Mouse (Mus musculus) forebrain, embryonic 16.5 days (tissue): ENCODE measurements around the gene Gtpbp3. TPM values are rescaled to one million over a fixed set of nuclear protein-coding genes. Genes with fewer than 3 reads are reported as not detected.
A peak's percentile ranks its signal among the peaks of the same experiment; 100 is the strongest.
"Not testable (repeated sequence)": the region's sequence is repeated elsewhere in the genome, so short reads cannot be mapped to it uniquely, and the experiment has no call there.

Source experiments
- ATAC-seq: fragments of 200-750 bp; cut with Nextera tagmentation; 2 replicates; pipeline ENCODE4 v1.8.0; 2017; ENCODE audit warnings: mild to moderate bottlenecking, moderate library complexity
- H3K27ac ChIP-seq: fragments of 300-500 bp; sonication (generic); 2 replicates; pipeline ENCODE4 v1.5.1; 2014; ENCODE audit warnings: low read length, control low read depth
- H3K27me3 ChIP-seq: fragments of 300-500 bp; sonication (generic); replicated peaks from 2 replicates; pipeline ENCODE4 v1.6.1; 2014; ENCODE audit warnings: low read length; ENCODE audit not compliant: control insufficient read depth, insufficient read depth
- H3K36me3 ChIP-seq: fragments of 300-500 bp; sonication (generic); 2 replicates; pipeline ENCODE4 v1.6.1; 2014; ENCODE audit not compliant: control insufficient read depth, insufficient read depth
- H3K4me1 ChIP-seq: fragments of 300-500 bp; sonication (generic); replicated peaks from 2 replicates; pipeline ENCODE4 v1.6.1; 2014; ENCODE audit warnings: low read length; ENCODE audit not compliant: control insufficient read depth, insufficient read depth
- H3K4me2 ChIP-seq: fragments of 300-500 bp; sonication (generic); 2 replicates; pipeline ENCODE4 v1.6.1; 2014; ENCODE audit warnings: mild to moderate bottlenecking, low read length, control low read depth
- H3K4me3 ChIP-seq: fragments of 300-500 bp; sonication (generic); replicated peaks from 2 replicates; pipeline ENCODE4 v1.5.1; 2014; ENCODE audit warnings: mild to moderate bottlenecking, low read length, control low read depth
- H3K9ac ChIP-seq: fragments of 300-500 bp; sonication (generic); replicated peaks from 2 replicates; pipeline ENCODE4 v1.6.1; 2014; ENCODE audit warnings: low read depth, low read length, control low read depth
- H3K9me3 ChIP-seq: fragments of 300-500 bp; sonication (generic); 2 replicates; pipeline ENCODE4 v1.6.1; 2016; ENCODE audit warnings: low read length; ENCODE audit not compliant: control insufficient read depth
- WGBS: fragments of 180-500 bp; shearing (Covaris S2); extraction: QIAGEN DNeasy Blood & Tissue Kit; methylation state at CpG from one replicate; pipeline ENCODE4 v1.1.7; 2014; 5-methylcytosine and 5-hydroxymethylcytosine counted together
- polyA plus RNA-seq: library from polyadenylated mRNA; unstranded; fragments of >200 nt; fragmentation: Nextera tagmentation; extraction: Ambion mirVana; gene quantifications from 2 replicates; pipeline ENCODE4 v1.2.1, GENCODE M21; 2015

The Gtpbp3 gene
- polyA plus RNA-seq, 1 experiment from 2014 or later: 12.1 TPM

DNA sequence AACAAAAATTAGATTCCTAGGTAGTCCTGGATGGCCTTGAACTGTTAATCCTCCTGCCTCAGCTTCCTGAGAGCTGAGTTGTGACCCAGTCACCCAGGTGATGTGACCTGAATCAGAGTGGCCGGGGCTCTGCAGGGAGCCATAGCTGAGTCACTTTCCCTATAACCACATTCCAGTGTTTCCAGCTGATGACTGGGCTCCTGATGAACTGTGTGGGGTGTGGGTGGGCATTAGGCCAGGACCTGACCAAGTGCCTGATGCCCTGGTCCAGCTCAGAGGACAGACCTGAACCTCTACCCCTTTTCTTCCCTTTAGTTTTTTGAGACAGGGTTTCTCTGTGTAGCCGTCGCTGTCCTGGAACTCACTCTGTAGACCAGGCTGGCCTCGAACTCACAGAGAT lies 17.4 kb downstream of the Gtpbp3 start:
- no peaks in the 10 kb centered on the region for H3K9me3 ChIP-seq
- peaks cover 39% of the 10 kb centered on the region for H3K27me3 ChIP-seq
- no peak for ATAC-seq

DNA sequence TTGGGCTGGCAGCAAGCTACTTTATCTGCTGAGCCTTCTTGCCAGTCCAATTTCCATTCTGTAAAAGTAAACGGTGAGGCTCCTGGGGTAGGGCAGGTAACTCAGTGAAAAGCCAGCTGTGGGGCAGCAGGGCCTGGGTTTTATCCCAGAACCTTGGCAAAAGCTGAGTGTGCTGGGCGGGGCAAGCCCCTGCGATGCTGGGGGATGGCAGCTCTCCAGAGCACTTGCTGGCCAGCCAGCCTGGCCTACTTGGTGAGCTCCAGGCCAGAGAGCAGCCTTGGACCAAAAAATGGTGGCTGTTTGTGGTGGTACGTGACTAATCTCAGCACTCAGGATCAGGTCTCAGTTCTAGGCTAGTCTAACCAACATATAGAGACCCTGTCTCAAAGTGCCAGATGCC lies 18.1 kb downstream of the Gtpbp3 start:
- no peak for ATAC-seq
- H3K36me3 ChIP-seq: no peaks in the 10 kb centered on the region
- no peak overlapping the region for H3K27ac ChIP-seq
- H3K9me3 ChIP-seq: no peaks in the 10 kb centered on the region
- WGBS: 82% methylated on average over 4 of the region's 4 CpGs
- H3K27me3 ChIP-seq: peaks cover 43% of the 10 kb centered on the region
- no peak overlapping the region for H3K4me3 ChIP-seq
- no peak overlapping the region for H3K9ac ChIP-seq
- H3K4me1 ChIP-seq: peaks cover 6% of the 10 kb centered on the region; the same call in 1 of the 2 replicates
- no peak overlapping the region for H3K4me2 ChIP-seq

More for the DNA sequence above, 17.4 kb downstream of the Gtpbp3 start:
- H3K4me1 ChIP-seq: peaks cover 6% of the 10 kb centered on the region; the same call in 1 of the 2 replicates
- no peak overlapping the region for H3K4me3 ChIP-seq
- WGBS: 93% methylated on average over 4 of the region's 4 CpGs
- H3K4me2 ChIP-seq: no peak overlapping the region
- H3K36me3 ChIP-seq: no peaks in the 10 kb centered on the region
- no peak overlapping the region for H3K27ac ChIP-seq
- H3K9ac ChIP-seq: no peak overlapping the region

GRCm38 (mm10) chr8:71507589-71508104 lies 19.7 kb downstream of the Gtpbp3 start:
- Histone ChIP-seq H3K27ac (no peak overlapping the region), H3K9me3 (no peaks in the 10 kb centered on the region), H3K4me3 (peak overlapping the region; percentile 47), H3K4me1 (peaks cover 6% of the 10 kb centered on the region; the same call in 1 of the 2 replicates), H3K27me3 (peaks cover 43% of the 10 kb centered on the region), H3K9ac (peak overlapping the region; percentile 55), H3K36me3 (no peaks in the 10 kb centered on the region), H3K4me2 (peak overlapping the region; percentile 73)
- WGBS: under 1% methylated on average over 57 of the region's 61 CpGs
- ATAC-seq: peak; percentile 92

DNA sequence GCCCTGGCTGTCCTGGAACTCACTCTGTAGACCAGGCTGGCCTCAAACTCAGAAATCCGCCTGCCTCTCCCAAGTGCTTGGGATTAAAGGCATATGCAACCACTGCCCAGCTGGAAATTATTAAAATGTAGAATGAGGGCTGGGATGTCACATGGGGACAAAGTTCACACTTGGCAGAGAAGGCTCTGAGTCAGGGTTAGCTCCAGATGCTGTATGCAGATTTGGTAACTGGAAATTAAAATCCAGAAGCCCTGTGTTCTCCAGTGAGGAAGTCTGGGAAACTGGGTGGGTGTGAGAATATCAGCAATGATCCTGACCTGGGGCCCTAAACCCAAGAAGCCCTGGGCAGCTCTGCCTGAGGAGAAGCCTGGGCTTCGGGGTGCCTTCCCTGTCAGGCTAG lies 21.4 kb downstream of the Gtpbp3 start:
- Histone ChIP-seq H3K9ac (no peak overlapping the region), H3K27ac (no peak overlapping the region), H3K27me3 (peaks cover 43% of the 10 kb centered on the region), H3K9me3 (no peaks in the 10 kb centered on the region), H3K36me3 (no peaks in the 10 kb centered on the region), H3K4me1 (peaks cover 6% of the 10 kb centered on the region; the same call in 1 of the 2 replicates), H3K4me3 (no peak overlapping the region), H3K4me2 (no peak overlapping the region)
- 72% methylated on average over 2 of the region's 2 CpGs for WGBS
- no peak for ATAC-seq

- Histone ChIP-seq H3K4me3 (no peak within 1 kb of the TSS), H3K27me3 (peaks cover 34% of the 10 kb centered on the region), H3K9ac (no peak within 1 kb of the TSS), H3K4me2 (no peak within 1 kb of the TSS), H3K36me3 (no peaks in the 10 kb centered on the region), H3K9me3 (no peaks in the 10 kb centered on the region), H3K4me1 (peaks cover 6% of the 10 kb centered on the region; the same call in 1 of the 2 replicates), H3K27ac (no peak within 1 kb of the TSS)
- no peak for ATAC-seq
- 72% methylated on average over 14 of the region's 14 CpGs for WGBS
Observed at GRCm38 (mm10) chr8:71511644-71512043, 23.7 kb downstream of the Gtpbp3 start, which contains the start of gene Plvap. Plvap (minus strand) TSS chr8:71511752.

DNA sequence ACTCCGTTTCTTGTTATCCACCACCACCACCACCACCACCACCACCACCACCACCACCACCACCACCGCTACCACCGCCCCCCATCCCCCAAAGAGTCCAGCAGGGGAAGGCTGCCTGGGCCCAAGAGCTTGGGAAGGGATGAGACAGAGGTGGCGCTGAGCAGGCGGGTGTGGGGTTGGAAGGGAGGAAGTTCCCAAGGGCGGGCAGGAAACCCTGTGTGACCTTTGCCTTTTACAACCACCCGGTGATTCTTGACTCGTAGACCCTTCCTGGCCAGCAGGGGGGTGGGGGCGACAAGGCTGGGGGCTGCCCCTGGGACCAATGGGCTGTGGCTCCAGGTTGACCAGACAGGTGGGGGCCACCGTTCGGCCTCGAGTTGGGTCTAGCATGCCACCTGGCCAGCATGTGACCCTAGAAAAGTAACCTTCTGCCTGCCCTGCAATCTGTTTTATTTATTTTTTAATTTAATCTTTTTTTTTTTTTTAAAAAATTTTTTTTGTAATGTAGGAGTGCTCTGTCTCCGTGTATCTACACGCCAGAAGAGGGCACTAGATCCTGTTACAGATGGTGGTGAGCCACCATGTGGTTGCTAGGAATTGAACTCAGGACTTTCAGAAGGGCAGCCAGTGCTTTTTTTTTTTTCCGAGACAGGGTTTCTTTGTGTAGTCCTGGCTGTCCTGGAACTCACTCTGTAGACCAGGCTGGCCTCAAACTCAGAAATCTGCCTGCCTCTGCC lies 25.3 kb downstream of the Gtpbp3 start:
- WGBS: 77% methylated on average over 15 of the region's 15 CpGs
- Histone ChIP-seq H3K27ac (no peak overlapping the region), H3K36me3 (no peaks in the 10 kb centered on the region), H3K4me2 (no peak overlapping the region), H3K9me3 (no peaks in the 10 kb centered on the region), H3K27me3 (peaks cover 20% of the 10 kb centered on the region), H3K4me1 (no peaks in the 10 kb centered on the region; the same call in 1 of the 2 replicates), H3K9ac (no peak overlapping the region), H3K4me3 (no peak overlapping the region)
- no peak for ATAC-seq

GRCm38 (mm10) chr8:71515043-71515442 lies 27.1 kb downstream of the Gtpbp3 start:
- H3K4me2 ChIP-seq: no peak overlapping the region
- H3K4me3 ChIP-seq: no peak overlapping the region
- H3K4me1 ChIP-seq: no peaks in the 10 kb centered on the region
- no peaks in the 10 kb centered on the region for H3K36me3 ChIP-seq
- WGBS: 79% methylated on average over 5 of the region's 5 CpGs
- no peaks in the 10 kb centered on the region for H3K9me3 ChIP-seq
- 0 out of 2 replicates have a peak, but pooled peaks cover 6% of the 10 kb centered on the region for H3K27me3 ChIP-seq
- H3K9ac ChIP-seq: no peak overlapping the region
- ATAC-seq: no peak
- H3K27ac ChIP-seq: no peak overlapping the region

- no peak overlapping the region for H3K9ac ChIP-seq
- H3K4me3 ChIP-seq: no peak overlapping the region
- H3K4me2 ChIP-seq: no peak overlapping the region
- no peaks in the 10 kb centered on the region for H3K9me3 ChIP-seq
- 38% methylated on average over 6 of the region's 6 CpGs for WGBS
- no peak overlapping the region for H3K27ac ChIP-seq
- peaks cover 3% of the 10 kb centered on the region; the same call in 1 of the 2 replicates for H3K4me1 ChIP-seq
- H3K36me3 ChIP-seq: no peaks in the 10 kb centered on the region
- no peak for ATAC-seq
- H3K27me3 ChIP-seq: 0 out of 2 replicates have a peak, but pooled peaks cover 4% of the 10 kb centered on the region
Observed at GRCm38 (mm10) chr8:71516786-71517185, 28.9 kb downstream of the Gtpbp3 start.

DNA sequence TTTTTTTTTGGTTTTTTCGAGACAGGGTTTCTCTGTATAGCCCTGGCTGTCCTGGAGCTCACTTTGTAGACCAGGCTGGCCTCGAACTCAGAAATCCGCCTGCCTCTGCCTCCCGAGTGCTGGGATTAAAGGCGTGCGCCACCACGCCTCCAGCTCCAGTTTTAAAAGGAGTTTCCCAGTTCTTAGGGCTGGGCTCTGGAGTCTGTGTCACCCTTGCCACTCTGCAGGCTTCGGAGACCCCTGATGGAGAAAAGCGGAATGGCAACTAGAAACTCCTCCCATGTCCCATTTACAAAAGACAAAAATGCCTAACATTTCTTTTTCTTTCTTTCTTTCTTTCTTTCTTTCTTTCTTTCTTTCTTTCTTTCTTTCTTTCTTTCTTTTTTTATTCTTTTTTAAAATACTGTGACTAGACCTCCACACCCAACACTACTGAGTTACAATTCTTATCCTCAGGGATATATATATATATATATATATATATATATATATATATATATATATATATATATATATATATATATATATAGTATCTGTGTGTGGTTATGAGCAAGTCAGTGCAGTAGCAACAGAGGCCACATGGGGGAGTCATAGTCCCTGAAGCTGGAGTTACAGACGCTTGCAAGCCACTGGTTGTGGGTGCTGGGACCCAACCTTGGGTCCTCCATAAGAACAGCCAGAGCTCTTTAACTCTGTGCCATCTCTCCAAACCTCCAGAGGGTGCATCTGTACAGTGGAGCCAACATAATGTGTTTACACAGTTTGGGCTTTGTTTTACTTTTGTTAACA lies 31.3 kb downstream of the Gtpbp3 start:
- H3K4me2 ChIP-seq, H3K36me3 ChIP-seq, H3K27ac ChIP-seq, H3K9ac ChIP-seq, H3K27me3 ChIP-seq, H3K4me3 ChIP-seq, H3K4me1 ChIP-seq, H3K9me3 ChIP-seq: not testable (repeated sequence)
- 0 out of 2 replicates have a peak, but pooled peaks have one; percentile 39 for ATAC-seq
- WGBS: 39% methylated on average over 9 of the region's 10 CpGs
